Mouse (Mus musculus): ENCODE measurements around the gene Hmg20a. TPM values are rescaled to one million over a fixed set of nuclear protein-coding genes. Genes with fewer than 3 reads are reported as not detected.

Hmg20a gene
- polyA plus RNA-seq, 1 experiment from 2014 or later: 86.3 TPM

- no peaks in the 10 kb centered on the region for H3K27me3 ChIP-seq (ENCODE audit: control insufficient read depth, insufficient read depth, low read length)
- H3K9ac ChIP-seq (replicated peaks; ENCODE audit: low read depth, low read length): no peak overlapping the region
- H3K4me1 ChIP-seq (ENCODE audit: control insufficient read depth, insufficient read depth, low read length): no peaks in the 10 kb centered on the region
- ATAC-seq (ENCODE audit: low read depth): no peak
- H3K4me3 ChIP-seq (ENCODE audit: low read depth, low read length): no peak overlapping the region
- H3K27ac ChIP-seq (ENCODE audit: low read depth, low read length): peak overlapping the region; percentile 31; the same call in 1 of the 2 replicates
- peaks cover 23% of the 10 kb centered on the region for H3K36me3 ChIP-seq (ENCODE audit: control insufficient read depth, insufficient read depth, low read length)
- WGBS: 56% methylated on average over 1 of the region's 1 CpGs
- H3K9me3 ChIP-seq (ENCODE audit: control insufficient read depth, low read length): no peaks in the 10 kb centered on the region
- H3K4me2 ChIP-seq (ENCODE audit: low read depth, low read length): no peak overlapping the region
These were observed 67.0 kb downstream of the Hmg20a start for GRCm38 (mm10) chr9:56485423-56485822.

- H3K27me3 ChIP-seq (ENCODE audit: control insufficient read depth, insufficient read depth, low read length): no peaks in the 10 kb centered on the region
- H3K27ac ChIP-seq (ENCODE audit: low read depth, low read length): no peak overlapping the region; the same call in 1 of the 2 replicates
- no peak for ATAC-seq (ENCODE audit: low read depth)
- H3K9ac ChIP-seq (replicated peaks; ENCODE audit: low read depth, low read length): no peak overlapping the region
- H3K36me3 ChIP-seq (ENCODE audit: control insufficient read depth, insufficient read depth, low read length): peaks cover 28% of the 10 kb centered on the region
- no peak overlapping the region for H3K4me2 ChIP-seq (ENCODE audit: low read depth, low read length)
- H3K4me3 ChIP-seq (ENCODE audit: low read depth, low read length): no peak overlapping the region
- no peaks in the 10 kb centered on the region for H3K4me1 ChIP-seq (ENCODE audit: control insufficient read depth, insufficient read depth, low read length)
- H3K9me3 ChIP-seq (ENCODE audit: control insufficient read depth, low read length): no peaks in the 10 kb centered on the region
- WGBS: 89% methylated on average over 3 of the region's 3 CpGs
These were observed 67.7 kb downstream of the Hmg20a start for GRCm38 (mm10) chr9:56486158-56486557.

- Histone ChIP-seq H3K4me1 (ENCODE audit: control insufficient read depth, insufficient read depth, low read length) (no peaks in the 10 kb centered on the region), H3K27ac (ENCODE audit: low read depth, low read length) (no peak overlapping the region), H3K9ac (replicated peaks; ENCODE audit: low read depth, low read length) (no peak overlapping the region), H3K4me2 (ENCODE audit: low read depth, low read length) (no peak overlapping the region), H3K9me3 (ENCODE audit: control insufficient read depth, low read length) (no peaks in the 10 kb centered on the region), H3K4me3 (ENCODE audit: low read depth, low read length) (no peak overlapping the region), H3K36me3 (ENCODE audit: control insufficient read depth, insufficient read depth, low read length) (peaks cover 24% of the 10 kb centered on the region), H3K27me3 (ENCODE audit: control insufficient read depth, insufficient read depth, low read length) (no peaks in the 10 kb centered on the region)
- ATAC-seq (ENCODE audit: low read depth): no peak
- 92% methylated on average over 3 of the region's 3 CpGs for WGBS
These were observed 69.2 kb downstream of the Hmg20a start for GRCm38 (mm10) chr9:56487651-56488050.

- no peak for ATAC-seq (ENCODE audit: low read depth)
- Histone ChIP-seq H3K9ac (replicated peaks; ENCODE audit: low read depth, low read length) (no peak overlapping the region), H3K4me3 (ENCODE audit: low read depth, low read length) (no peak overlapping the region), H3K9me3 (ENCODE audit: control insufficient read depth, low read length) (no peaks in the 10 kb centered on the region), H3K27me3 (ENCODE audit: control insufficient read depth, insufficient read depth, low read length) (no peaks in the 10 kb centered on the region), H3K4me2 (ENCODE audit: low read depth, low read length) (no peak overlapping the region), H3K4me1 (ENCODE audit: control insufficient read depth, insufficient read depth, low read length) (no peaks in the 10 kb centered on the region), H3K27ac (ENCODE audit: low read depth, low read length) (0 out of 2 replicates have a peak overlapping the region, but pooled peaks have one; percentile 2), H3K36me3 (ENCODE audit: control insufficient read depth, insufficient read depth, low read length) (peaks cover 32% of the 10 kb centered on the region)
- 48% methylated on average over 3 of the region's 3 CpGs for WGBS
These were observed 74.0 kb downstream of the Hmg20a start for GRCm38 (mm10) chr9:56492391-56492790.

- Histone ChIP-seq H3K4me2 (ENCODE audit: low read depth, low read length) (no peak overlapping the region), H3K36me3 (ENCODE audit: control insufficient read depth, insufficient read depth, low read length) (peaks cover 32% of the 10 kb centered on the region), H3K27me3 (ENCODE audit: control insufficient read depth, insufficient read depth, low read length) (no peaks in the 10 kb centered on the region), H3K27ac (ENCODE audit: low read depth, low read length) (no peak overlapping the region), H3K9ac (replicated peaks; ENCODE audit: low read depth, low read length) (no peak overlapping the region), H3K9me3 (ENCODE audit: control insufficient read depth, low read length) (no peaks in the 10 kb centered on the region), H3K4me3 (ENCODE audit: low read depth, low read length) (no peak overlapping the region), H3K4me1 (ENCODE audit: control insufficient read depth, insufficient read depth, low read length) (no peaks in the 10 kb centered on the region)
- ATAC-seq (ENCODE audit: low read depth): no peak
- 24% methylated on average over 1 of the region's 1 CpGs for WGBS
These were observed 74.5 kb downstream of the Hmg20a start for GRCm38 (mm10) chr9:56492916-56493315.

GRCm38 (mm10) chr9:56495088-56495487 lies 76.7 kb downstream of the Hmg20a start:
- Histone ChIP-seq H3K27me3 (ENCODE audit: control insufficient read depth, insufficient read depth, low read length) (no peaks in the 10 kb centered on the region), H3K9ac (replicated peaks; ENCODE audit: low read depth, low read length) (no peak overlapping the region), H3K9me3 (ENCODE audit: control insufficient read depth, low read length) (no peaks in the 10 kb centered on the region), H3K4me1 (ENCODE audit: control insufficient read depth, insufficient read depth, low read length) (no peaks in the 10 kb centered on the region), H3K4me3 (ENCODE audit: low read depth, low read length) (no peak overlapping the region), H3K27ac (ENCODE audit: low read depth, low read length) (no peak overlapping the region), H3K4me2 (ENCODE audit: low read depth, low read length) (no peak overlapping the region), H3K36me3 (ENCODE audit: control insufficient read depth, insufficient read depth, low read length) (peaks cover 17% of the 10 kb centered on the region)
- 52% methylated on average over 7 of the region's 7 CpGs for WGBS
- ATAC-seq (ENCODE audit: low read depth): no peak

- no peaks in the 10 kb centered on the region for H3K27me3 ChIP-seq (ENCODE audit: control insufficient read depth, insufficient read depth, low read length)
- no peaks in the 10 kb centered on the region for H3K9me3 ChIP-seq (ENCODE audit: control insufficient read depth, low read length)
- H3K4me1 ChIP-seq (ENCODE audit: control insufficient read depth, insufficient read depth, low read length): no peaks in the 10 kb centered on the region
- no peak overlapping the region for H3K4me3 ChIP-seq (ENCODE audit: low read depth, low read length)
- ATAC-seq (ENCODE audit: low read depth): no peak
- peaks cover 10% of the 10 kb centered on the region for H3K36me3 ChIP-seq (ENCODE audit: control insufficient read depth, insufficient read depth, low read length)
- H3K4me2 ChIP-seq (ENCODE audit: low read depth, low read length): no peak overlapping the region
- 57% methylated on average over 5 of the region's 5 CpGs for WGBS
- H3K9ac ChIP-seq (replicated peaks; ENCODE audit: low read depth, low read length): no peak overlapping the region
- H3K27ac ChIP-seq (ENCODE audit: low read depth, low read length): no peak overlapping the region
These were observed 77.4 kb downstream of the Hmg20a start for GRCm38 (mm10) chr9:56495795-56496232.

- Histone ChIP-seq H3K27ac (ENCODE audit: low read depth, low read length) (no peak overlapping the region), H3K4me2 (ENCODE audit: low read depth, low read length) (no peak overlapping the region), H3K4me1 (ENCODE audit: control insufficient read depth, insufficient read depth, low read length) (no peaks in the 10 kb centered on the region), H3K27me3 (ENCODE audit: control insufficient read depth, insufficient read depth, low read length) (no peaks in the 10 kb centered on the region), H3K9me3 (ENCODE audit: control insufficient read depth, low read length) (no peaks in the 10 kb centered on the region), H3K9ac (replicated peaks; ENCODE audit: low read depth, low read length) (no peak overlapping the region), H3K4me3 (ENCODE audit: low read depth, low read length) (no peak overlapping the region), H3K36me3 (ENCODE audit: control insufficient read depth, insufficient read depth, low read length) (peaks cover 8% of the 10 kb centered on the region)
- 94% methylated on average over 5 of the region's 5 CpGs for WGBS
- ATAC-seq (ENCODE audit: low read depth): no peak
These were observed 78.2 kb downstream of the Hmg20a start for GRCm38 (mm10) chr9:56496567-56496966.

- Histone ChIP-seq H3K9ac (replicated peaks; ENCODE audit: low read depth, low read length) (no peak overlapping the region), H3K4me2 (ENCODE audit: low read depth, low read length) (no peak overlapping the region), H3K27ac (ENCODE audit: low read depth, low read length) (no peak overlapping the region), H3K4me3 (ENCODE audit: low read depth, low read length) (no peak overlapping the region), H3K4me1 (ENCODE audit: control insufficient read depth, insufficient read depth, low read length) (peaks cover 7% of the 10 kb centered on the region; the same call in 1 of the 2 replicates), H3K27me3 (ENCODE audit: control insufficient read depth, insufficient read depth, low read length) (no peaks in the 10 kb centered on the region), H3K9me3 (ENCODE audit: control insufficient read depth, low read length) (no peaks in the 10 kb centered on the region), H3K36me3 (ENCODE audit: control insufficient read depth, insufficient read depth, low read length) (peaks cover 8% of the 10 kb centered on the region)
- WGBS: 82% methylated on average over 5 of the region's 5 CpGs
- no peak for ATAC-seq (ENCODE audit: low read depth)
These were observed 78.9 kb downstream of the Hmg20a start for GRCm38 (mm10) chr9:56497181-56497864.

All from neural tube, embryonic 14.5 days (tissue).